Mouse (Mus musculus) heart, postnatal 10 days (tissue): ENCODE results near the gene Matn1. TPM values are rescaled to one million over a fixed set of nuclear protein-coding genes. Genes with fewer than 3 reads are reported as not detected.

Source experiments
- DNase-seq, 2 experiments: peaks; one replicate each; pipeline ENCODE4 v3.0.0; 2021
- intact Hi-C: fragments of 180-260 bp; cut with DNase I; formaldehyde crosslinking; loops from one replicate; pipeline ENCODE4 v1.15.1; 2025
- total RNA-seq, 2 experiments: library from RNA; stranded (reverse); gene quantifications; 2 replicates each; pipeline ENCODE4 v1.2.3; 2021

Matn1 gene
- total RNA-seq = not detected

GRCm38 (mm10) chr4:130944112-130944511 is at the start of gene Matn1:
Gene Matn1 (plus strand): TSS chr4:130944385.
- intact Hi-C loops = no loop called here

DNA sequence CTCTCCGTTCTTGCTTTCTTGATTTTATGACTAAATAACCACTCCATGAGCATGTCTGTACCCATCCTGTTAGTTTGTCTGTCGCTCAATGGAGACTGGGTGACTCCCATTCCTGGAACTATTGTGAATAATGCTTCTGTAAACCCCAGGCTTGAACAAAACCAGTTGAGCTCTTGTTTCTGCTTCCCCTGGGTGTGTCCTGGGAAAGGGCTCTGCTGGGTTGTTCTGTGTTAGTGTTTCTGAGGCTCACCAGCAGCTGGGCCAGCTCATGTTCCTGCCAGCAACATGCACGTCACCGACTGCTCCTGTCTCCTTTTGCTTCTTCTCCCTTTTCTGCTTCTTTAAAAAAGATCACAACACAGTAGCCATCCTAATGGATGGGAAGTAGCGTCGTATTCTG is 48.5 kb upstream of the Matn1 start:
- DNase-seq = no peak
- intact Hi-C loops = loop anchor here (1.0 kb wide), 1 partner anchor 52 kb away; no protein-coding TSS in a partner anchor

More at GRCm38 (mm10) chr4:130944112-130944511, at the start of gene Matn1:
- DNase-seq = no peak

- intact Hi-C loops = loop anchor here (1.0 kb wide), 1 partner anchor 51 kb away; no protein-coding TSS in a partner anchor
- peak; percentile 58 to 74 for DNase-seq
These were observed 47.8 kb upstream of the Matn1 start for GRCm38 (mm10) chr4:130896372-130896771.

DNA sequence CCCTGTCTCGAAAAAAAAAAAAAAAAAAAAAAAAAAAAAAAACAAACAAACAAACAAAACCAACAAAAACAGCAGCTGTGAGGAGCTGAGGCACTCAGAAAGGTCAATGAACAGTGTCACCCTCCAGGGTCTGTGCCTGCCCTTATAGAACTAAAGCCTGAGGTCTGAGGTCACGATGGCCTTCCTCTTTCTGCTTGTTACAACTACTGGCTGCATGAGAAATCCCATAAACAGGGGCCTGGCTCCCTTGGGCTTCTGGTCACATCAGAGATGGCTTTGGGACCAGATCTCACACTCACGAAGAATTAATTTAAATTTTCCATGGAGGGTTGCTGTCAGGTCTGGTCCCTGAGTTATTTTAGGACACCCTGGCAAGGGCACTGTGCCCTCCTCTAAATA is 44.8 kb upstream of the Matn1 start:
- no peak for DNase-seq
- intact Hi-C loops = no loop called here

DNA sequence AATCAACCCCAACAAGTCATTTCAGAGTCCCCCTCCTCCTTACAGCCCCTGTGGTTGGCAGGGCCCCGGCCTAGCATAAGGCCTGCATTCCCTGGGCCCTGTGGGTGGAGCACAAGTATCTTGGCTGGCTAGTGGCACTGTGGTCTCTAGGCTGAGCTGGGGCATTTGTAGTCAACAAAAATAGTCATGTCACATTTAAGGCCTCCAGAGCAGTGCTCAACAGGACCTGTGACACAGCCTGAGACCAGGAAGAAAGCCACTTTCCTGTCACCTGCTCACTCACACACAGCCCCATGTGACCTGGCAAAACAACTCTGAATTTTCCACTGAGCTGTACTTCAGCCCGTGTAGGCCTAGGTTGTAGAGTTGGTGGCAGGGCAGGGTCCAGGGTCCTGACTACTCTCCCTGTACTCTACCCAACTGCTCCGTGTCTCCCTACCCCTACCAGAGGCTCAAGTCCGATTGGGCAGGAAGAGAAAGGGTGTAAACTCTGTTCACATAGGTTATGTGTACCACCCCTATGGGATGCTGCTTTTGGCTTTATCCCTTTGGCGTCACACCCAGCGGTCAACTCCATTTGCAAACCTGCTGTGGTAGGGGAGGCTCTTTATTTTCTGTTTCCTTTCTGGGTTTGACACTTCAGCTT is 44.3 kb upstream of the Matn1 start:
- intact Hi-C loops = no loop called here
- peak; percentile 39 to 55 for DNase-seq

GRCm38 (mm10) chr4:130900746-130901145 is 43.4 kb upstream of the Matn1 start:
- intact Hi-C loops = no loop called here
- no peak for DNase-seq

DNA sequence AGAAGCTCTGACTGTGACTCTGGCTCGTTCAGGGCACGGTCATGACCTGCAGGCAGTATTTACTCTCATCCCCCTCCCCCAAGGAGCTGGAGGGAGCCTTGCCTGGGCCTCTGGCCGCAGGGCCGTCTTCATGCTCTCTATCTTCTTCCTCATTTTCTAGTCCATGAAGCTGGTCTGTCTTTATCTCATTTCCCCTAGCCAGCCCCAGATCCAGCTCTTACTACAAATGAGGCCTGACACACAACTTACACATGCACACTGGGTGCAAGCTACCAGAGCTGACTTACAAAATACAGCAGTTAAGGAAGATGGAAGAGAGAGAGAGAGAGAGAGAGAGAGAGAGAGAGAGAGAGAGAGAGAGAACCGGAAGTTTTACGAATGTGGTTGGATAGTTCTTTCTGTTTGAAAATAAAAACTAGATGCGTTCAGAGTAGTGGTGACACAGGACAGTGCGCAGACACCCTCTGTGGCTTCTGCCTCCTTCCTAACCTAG is 41.9 kb upstream of the Matn1 start:
- no peak for DNase-seq
- intact Hi-C loops = no loop called here

DNA sequence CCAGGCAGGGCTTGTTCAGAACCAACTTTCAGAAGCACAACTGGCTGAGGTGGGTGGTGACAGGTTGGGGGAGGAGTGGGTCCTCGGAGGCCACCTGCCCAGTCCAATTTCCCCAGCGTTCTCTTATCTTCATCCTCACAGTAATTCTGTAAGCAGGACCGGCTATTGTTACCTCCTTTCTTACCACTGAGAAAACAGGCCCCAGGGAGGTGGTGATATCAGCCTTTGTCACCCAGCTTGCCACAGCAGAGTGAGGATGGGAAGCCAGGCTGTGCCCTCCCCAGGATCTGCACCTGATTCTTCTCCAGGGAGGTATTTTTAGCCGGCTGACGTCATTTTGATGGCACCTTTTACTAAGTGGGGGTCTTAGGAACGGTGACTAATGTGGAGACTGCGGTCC is 39.2 kb upstream of the Matn1 start:
- DNase-seq = no peak
- intact Hi-C loops = no loop called here

DNA sequence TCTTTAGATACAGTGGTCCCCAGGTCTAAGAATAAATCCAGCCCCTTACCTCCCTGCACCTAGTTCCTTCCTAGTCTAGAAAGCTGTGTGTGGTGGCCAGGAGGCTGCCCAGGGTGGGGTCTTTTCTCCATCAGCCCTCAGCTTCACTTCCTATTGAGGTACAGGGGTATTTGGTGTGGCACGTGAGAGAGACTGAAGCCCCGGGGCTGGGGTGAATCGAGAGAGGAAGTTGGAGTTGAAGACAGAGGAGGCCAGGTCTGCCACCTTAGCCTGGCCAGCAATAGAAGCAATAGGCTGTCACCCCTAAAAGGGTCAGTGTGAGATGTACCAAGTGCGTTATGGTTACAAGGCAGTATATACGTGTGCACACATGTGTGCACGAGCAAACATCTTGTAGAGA is 38.3 kb upstream of the Matn1 start:
- DNase-seq = no peak
- intact Hi-C loops = no loop called here

DNA sequence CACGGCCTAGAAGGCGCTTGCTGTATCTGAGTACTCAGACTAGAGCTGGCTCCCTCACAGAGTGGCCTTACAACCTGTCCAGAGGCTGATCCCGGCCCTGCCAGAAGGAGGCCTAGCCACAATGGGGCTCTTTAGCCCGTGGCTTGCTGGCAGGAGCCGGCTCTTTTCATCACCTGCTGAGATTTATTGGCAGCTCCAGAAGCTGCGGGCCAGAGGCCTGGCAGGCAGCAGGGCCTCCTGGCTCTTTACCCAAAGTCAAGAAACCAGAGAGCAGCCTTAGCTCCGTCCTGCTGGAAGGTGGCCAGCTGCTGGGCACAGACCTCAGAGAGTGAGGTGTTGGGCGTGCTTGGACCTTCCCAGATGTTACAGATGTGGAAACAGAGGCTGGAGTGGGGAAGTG is 37.9 kb upstream of the Matn1 start:
- intact Hi-C loops = no loop called here
- peak; percentile 56 to 67 for DNase-seq

DNA sequence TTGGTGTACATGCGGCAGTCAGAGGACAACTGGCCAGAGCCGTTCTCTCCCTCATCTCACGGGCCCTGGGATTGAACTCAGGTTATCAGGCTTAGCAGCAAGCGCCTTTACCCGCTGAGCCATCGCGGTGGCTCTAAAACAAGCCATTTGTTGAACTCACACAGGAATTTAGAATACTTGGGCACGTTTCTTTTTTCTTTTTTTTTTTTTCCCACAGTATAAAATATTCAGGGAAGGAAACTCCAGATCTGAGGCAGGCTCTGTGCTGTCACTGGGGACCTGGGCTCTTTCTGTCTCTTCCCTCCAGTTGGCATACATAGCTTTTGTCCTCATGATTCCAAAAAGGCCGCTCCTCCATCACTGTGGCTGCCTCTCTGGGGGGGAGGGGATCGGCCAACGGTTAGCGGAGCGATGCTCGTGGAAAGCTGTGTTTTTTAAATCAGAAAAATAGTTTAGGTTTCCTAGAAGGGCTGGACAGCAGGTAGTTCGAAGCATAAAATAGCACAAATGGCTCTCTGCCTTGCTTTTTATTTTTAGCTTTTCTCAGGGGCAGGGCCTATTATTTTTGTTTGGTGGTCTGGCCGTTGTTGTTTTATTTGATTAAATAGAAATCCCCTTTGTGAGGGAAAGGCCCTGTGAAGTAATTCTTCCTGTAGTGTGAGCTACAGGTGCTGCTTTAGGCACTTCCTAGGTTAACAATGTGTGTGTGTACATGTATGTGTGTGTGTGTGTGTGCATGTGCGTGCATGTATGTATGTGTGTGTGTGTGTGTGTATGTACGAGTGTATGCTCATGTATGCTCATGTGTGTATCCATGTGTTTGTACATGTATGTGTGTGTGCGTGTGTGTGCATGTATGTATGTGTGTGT is 36.8 kb upstream of the Matn1 start:
- intact Hi-C loops = no loop called here
- no peak for DNase-seq

DNA sequence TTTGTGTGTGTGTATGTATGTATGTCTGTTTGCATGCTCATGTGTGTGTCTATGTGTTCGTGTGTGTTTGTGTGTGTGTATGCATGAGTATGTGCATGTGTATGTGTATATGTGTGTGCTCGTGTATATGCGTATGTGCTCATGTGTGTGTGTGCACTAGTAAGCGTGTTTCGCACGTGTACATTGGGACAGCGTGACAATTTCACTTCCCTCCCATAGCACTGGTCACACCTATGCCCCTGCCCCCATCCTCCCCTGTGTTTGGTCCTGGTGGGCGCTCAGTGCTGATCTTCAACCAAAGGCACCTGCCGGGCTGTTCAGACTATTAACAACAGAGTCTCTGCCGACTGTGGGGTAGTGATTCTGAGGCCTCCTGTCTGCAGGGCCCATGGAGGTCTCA is 36.1 kb upstream of the Matn1 start:
- intact Hi-C loops = no loop called here
- DNase-seq = no peak

DNA sequence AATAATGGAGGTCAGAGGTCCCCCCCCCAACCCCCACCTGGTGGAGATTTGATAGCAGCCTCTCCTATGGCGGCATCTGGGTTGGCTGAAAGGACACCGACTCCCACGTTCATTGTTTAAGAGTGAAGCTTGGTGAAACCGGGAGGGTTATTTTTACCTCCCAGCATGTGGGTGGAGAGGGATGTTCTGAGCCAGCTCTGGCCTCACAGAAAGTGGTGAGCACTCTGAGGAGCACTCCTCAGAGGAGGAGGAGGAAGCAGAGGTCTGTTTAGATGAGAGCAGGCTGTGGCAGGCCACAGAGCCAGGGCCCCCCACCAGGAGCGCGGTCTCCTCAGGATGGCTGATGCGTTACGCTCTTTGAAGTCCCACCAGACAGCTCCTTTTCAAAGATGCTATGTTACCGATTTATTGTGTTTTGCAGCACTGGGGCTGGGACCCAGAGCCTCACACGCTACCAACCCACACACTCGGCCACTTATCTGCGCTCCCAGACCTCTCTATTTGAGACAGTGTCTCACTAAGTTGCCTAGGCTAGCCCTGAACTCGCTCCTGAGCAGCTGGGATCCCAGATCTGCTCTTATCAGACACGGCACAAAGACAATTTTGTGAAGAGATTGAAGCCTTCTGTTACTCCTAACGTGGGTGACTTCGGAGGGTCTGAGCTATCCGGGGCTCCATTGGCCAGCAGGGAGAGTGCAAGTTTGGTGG is 34.9 kb upstream of the Matn1 start:
- intact Hi-C loops = no loop called here
- DNase-seq = no peak

- intact Hi-C loops = no loop called here
These were observed 33.5 kb upstream of the Matn1 start for GRCm38 (mm10) chr4:130910666-130911065.

DNA sequence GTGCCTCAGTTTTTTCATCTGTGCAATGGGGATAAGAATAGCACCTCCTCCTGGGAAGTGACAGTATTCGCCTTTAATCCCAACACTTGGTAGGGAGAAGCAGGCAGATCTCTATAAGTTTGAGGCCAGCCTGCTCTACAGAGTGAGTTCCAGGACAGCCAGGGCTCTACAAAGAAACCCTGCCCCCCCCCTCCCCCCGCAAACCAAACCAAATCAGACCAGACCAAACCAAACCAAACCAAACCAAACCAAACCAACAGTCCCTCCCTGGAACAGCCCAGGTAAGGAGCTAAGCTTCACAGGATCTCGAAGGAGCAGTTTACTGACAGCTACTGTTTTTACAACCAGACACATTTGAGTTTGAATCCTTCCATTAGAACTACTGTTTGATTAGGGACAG is 31.6 kb upstream of the Matn1 start:
- DNase-seq = no peak
- intact Hi-C loops = no loop called here

More at GRCm38 (mm10) chr4:130910666-130911065, 33.5 kb upstream of the Matn1 start:
- no peak for DNase-seq

DNA sequence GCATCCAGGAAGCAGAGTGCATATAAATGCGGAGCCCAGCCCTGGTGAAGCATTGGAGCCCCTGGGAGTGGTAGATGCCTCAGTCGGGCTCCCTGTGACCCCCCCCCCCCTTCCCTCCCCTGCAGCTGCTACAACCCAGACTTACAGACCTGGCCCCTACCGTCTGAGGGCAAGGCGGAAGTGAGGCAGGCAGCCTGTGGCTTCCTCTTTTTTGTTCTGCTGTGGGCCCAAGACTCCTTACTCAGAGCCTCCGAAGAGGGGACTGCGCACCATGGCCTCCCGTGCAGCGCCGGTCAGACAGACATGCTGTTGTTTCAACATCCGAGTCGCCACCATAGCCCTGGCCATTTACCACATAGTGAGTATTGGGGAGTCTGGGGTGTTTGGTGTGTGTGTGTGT is 31.1 kb upstream of the Matn1 start, which contains the start of gene Laptm5:
Gene Laptm5 (plus strand): TSS at position 49 of the 400 bp plus-strand sequence.
- peak; percentile 26 to 35 for DNase-seq

DNA sequence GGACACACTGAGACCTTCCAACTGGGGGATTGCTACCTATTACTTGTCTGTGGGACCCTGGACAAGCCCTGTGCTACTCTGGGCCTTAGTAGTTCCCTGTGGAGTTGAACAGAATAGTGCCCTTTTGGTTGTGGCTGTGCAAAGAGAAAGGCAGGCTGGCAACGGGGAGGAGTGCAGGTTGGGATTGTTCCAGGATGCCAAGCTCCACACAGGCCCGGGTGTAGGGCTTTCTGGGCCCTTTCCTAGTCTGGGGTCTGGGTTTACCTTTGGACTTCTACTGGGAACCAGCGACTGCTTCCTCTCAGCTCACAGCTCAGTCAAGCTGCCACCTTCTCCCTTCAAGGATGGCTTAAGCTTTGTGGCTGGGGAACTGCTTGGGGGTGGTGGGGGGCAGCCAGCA is 30.7 kb upstream of the Matn1 start:
- intact Hi-C loops = no loop called here

More for the DNA sequence above, 31.1 kb upstream of the Matn1 start, which contains the start of gene Laptm5:
- intact Hi-C loops = no loop called here

DNA sequence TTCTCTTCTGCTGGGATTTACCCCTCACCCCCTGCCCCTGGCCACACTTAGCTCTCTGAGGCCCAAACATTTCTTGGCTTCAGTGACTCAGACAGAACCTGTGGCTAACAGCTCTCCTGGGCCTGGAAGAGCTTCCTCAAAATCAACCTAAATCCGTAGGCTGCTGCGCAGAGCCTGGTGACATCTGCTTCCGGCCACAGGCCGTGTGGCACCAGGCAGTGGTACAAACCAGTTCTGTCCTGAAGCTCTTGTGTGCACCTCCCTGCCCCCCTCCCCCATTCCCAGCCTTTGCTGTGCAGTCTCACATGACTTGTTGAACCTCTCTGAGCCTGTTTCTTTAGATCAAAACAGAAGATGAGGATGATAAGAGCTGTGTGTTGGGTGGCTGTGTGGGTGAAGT is 30.2 kb upstream of the Matn1 start:
- no peak for DNase-seq
- intact Hi-C loops = no loop called here

More for the DNA sequence above, 30.7 kb upstream of the Matn1 start:
- no peak for DNase-seq

DNA sequence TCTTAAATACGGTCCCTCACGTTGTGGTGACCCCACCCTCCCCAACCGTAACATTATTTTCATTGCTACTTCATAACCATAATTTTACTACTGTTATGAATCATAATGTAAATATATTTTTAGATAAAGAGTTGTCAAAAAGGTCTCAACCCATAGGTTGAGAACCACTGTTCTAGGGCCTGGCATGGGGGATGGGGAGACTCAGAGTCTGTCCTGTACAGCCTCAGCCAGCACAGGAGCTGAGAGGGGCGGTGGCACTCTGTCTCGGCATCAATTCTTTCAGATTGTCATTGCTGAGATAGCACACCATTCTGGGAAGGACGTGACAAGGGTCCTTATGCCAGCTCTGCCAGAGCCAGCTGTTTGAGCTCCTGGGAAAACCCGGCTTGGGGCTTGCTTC is 29.7 kb upstream of the Matn1 start:
- intact Hi-C loops = no loop called here
- DNase-seq = no peak

GRCm38 (mm10) chr4:130915006-130915667 is 29.0 kb upstream of the Matn1 start:
- no peak for DNase-seq
- intact Hi-C loops = no loop called here

DNA sequence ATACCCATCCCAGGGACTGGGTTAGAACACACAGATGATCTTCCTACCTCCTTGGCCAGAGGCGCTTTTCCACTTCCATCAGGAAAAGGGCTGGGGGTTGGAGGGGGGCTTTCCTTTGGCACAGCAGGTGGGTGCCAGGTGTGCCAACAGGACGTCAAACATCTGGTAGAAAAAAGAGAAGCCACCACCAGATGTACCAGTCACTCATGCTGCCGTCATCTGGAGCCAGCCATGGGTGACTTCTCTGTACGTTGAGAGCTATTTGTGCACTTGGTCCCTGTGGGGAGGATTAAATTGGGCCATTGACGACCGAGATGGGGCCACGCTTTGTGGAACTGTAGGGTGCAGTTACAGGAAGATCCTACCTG is 28.5 kb upstream of the Matn1 start:
- no peak for DNase-seq
- intact Hi-C loops = no loop called here
